12 mouse cellular contexts compared by ENCODE assay signal in the genomic region with DNA sequence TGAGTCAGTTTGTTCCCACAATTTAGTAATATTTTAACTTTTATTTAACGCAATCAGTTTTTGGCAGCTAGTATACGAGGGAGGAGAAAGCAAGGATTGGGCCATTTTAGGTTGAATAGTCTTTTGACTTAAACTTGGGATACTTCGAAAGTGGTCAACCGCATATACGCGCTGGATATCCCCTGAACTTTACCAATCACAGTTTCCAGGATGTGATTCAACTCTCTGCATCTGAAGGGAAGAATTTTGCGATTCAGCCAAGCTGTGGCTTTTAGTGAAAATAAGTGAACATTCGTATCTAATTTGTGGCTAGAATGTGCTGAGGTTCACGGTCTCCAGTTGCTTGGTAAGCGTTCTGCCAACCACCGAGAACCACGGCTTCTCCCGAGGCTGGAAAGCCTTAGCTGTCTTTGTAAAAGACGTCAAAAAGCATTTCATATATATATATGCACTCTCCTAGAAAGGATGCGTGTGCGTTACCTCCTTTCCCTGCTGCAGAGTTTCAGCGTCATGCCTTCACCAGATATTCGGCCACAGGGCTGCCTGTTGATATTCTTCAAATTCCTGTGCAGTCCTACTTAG.
"Had no signal": no experiment of that assay in that cellular context is flagged by ENCODE, and none has a peak within 500 bp of the region (broad histone marks: within the 10 kb centered on the region; RNA-seq: fewer than 3 reads in every experiment).

No protein-coding gene starts in this region.

- H3K27ac ChIP-seq: macrophage; midbrain, embryonic 13.5 days; midbrain, embryonic 15.5 days; neural tube, embryonic 12.5 days had no signal

- H3K9me3 ChIP-seq: midbrain, embryonic 13.5 days; midbrain, embryonic 15.5 days; neural tube, embryonic 12.5 days had no signal

- ATAC-seq: midbrain, embryonic 13.5 days; midbrain, embryonic 15.5 days had no signal

- H3K4me3 ChIP-seq: megakaryocyte, embryonic 14.5 days; midbrain, embryonic 13.5 days; midbrain, embryonic 15.5 days; neural tube, embryonic 12.5 days had no signal

- H3K27me3 ChIP-seq: megakaryocyte, embryonic 14.5 days; midbrain, embryonic 13.5 days; midbrain, embryonic 15.5 days; neural tube, embryonic 12.5 days had no signal

- DNase-seq: lung, adult 18-20 months; lung, embryonic 14.5 days; lung, postnatal 10 days; right cerebral cortex, postnatal 14 days; thymus, adult 18-20 months; thymus, postnatal 14 days; thymus, postnatal 36 days had no signal

- H3K36me3 ChIP-seq: midbrain, embryonic 13.5 days; midbrain, embryonic 15.5 days; neural tube, embryonic 12.5 days had no signal

- H3K9ac ChIP-seq: lung, embryonic 14.5 days; midbrain, embryonic 13.5 days; midbrain, embryonic 15.5 days; neural tube, embryonic 12.5 days had no signal

- H3K4me1 ChIP-seq: megakaryocyte, embryonic 14.5 days; midbrain, embryonic 13.5 days; midbrain, embryonic 15.5 days; neural tube, embryonic 12.5 days had no signal

- H3K4me2 ChIP-seq: lung, embryonic 14.5 days; midbrain, embryonic 13.5 days; midbrain, embryonic 15.5 days; neural tube, embryonic 12.5 days had no signal
